Mouse (Mus musculus) liver, embryonic 11.5 days (tissue): ENCODE measurements around the gene Emc1. TPM values are rescaled to one million over a fixed set of nuclear protein-coding genes. Genes with fewer than 3 reads are reported as not detected.
A peak's percentile ranks its signal among the peaks of the same experiment; 100 is the strongest.

Experiments used
- ATAC-seq: fragments of 200-750 bp; cut with Nextera tagmentation; replicated peaks from 2 replicates; pipeline ENCODE4 v1.8.0; 2017; ENCODE audit warnings: moderate number of reproducible peaks, mild to moderate bottlenecking, moderate TSS enrichment, moderate library complexity; ENCODE audit not compliant: low FRiP score
- DNase-seq: peaks from one replicate; pipeline ENCODE4 v3.0.0-alpha.2; 2017; ENCODE audit warnings: low spot score
- H3K27ac ChIP-seq: fragments of 300-500 bp; sonication (generic); 2 replicates; pipeline ENCODE4 v1.5.1; 2014; ENCODE audit warnings: mild to moderate bottlenecking, low read depth, low read length, control low read depth
- H3K27me3 ChIP-seq: fragments of 300-500 bp; sonication (generic); replicated peaks from 2 replicates; pipeline ENCODE4 v1.6.1; 2014; ENCODE audit warnings: low read length, mixed read lengths; ENCODE audit not compliant: control insufficient read depth, insufficient read depth
- H3K36me3 ChIP-seq: fragments of 300-500 bp; sonication (generic); 2 replicates; pipeline ENCODE4 v1.6.1; 2014; ENCODE audit warnings: mild to moderate bottlenecking, low read length, moderate library complexity, mixed read lengths; ENCODE audit not compliant: control insufficient read depth, insufficient read depth
- H3K4me1 ChIP-seq: fragments of 300-500 bp; sonication (generic); replicated peaks from 2 replicates; pipeline ENCODE4 v1.6.1; 2014; ENCODE audit warnings: low read length, mixed read lengths; ENCODE audit not compliant: control insufficient read depth, insufficient read depth
- H3K4me2 ChIP-seq: fragments of 300-500 bp; sonication (generic); 2 replicates; pipeline ENCODE4 v1.6.1; 2014; ENCODE audit warnings: mild to moderate bottlenecking, control low read depth, moderate library complexity
- H3K4me3 ChIP-seq: fragments of 300-500 bp; sonication (generic); 2 replicates; pipeline ENCODE4 v1.5.1; 2014; ENCODE audit warnings: low read depth, low read length, control low read depth
- H3K9ac ChIP-seq: fragments of 300-500 bp; sonication (generic); 2 replicates; pipeline ENCODE4 v1.6.1; 2014; ENCODE audit warnings: low read depth, low read length, control low read depth
- H3K9me3 ChIP-seq: fragments of 300-500 bp; sonication (generic); 2 replicates; pipeline ENCODE4 v1.6.1; 2016; ENCODE audit warnings: low read length, inconsistent platforms, mixed read lengths; ENCODE audit not compliant: control insufficient read depth
- WGBS: fragments of 180-500 bp; shearing (Covaris S2); extraction: QIAGEN DNeasy Blood & Tissue Kit; methylation state at CpG from one replicate; pipeline ENCODE4 v1.1.7; 2014; 5-methylcytosine and 5-hydroxymethylcytosine counted together
- polyA plus RNA-seq: library from polyadenylated mRNA; unstranded; fragments of >200 nt; fragmentation: Nextera tagmentation; extraction: Ambion mirVana; gene quantifications from 2 replicates; pipeline ENCODE4 v1.2.1, GENCODE M21; 2014

Gene Emc1
- polyA plus RNA-seq: 32.9 and 34.0 TPM in 2 replicates

GRCm38 (mm10) chr4:139351931-139352711 is at the start of gene Emc1, which contains the start of the genes Mrto4 and Ubr4:
TSS of gene Emc1 (plus strand) at chr4:139352587.
TSS of gene Mrto4 (minus strand) at chr4:139352576.
TSS of gene Ubr4 (plus strand) at chr4:139352609.
- H3K4me3 ChIP-seq: peak within 1 kb of the TSS; percentile 68
- H3K9me3 ChIP-seq: no peaks in the 10 kb centered on the region
- WGBS: under 1% methylated on average over 63 of the region's 64 CpGs
- peak within 1 kb of the TSS; percentile 86 for H3K4me2 ChIP-seq
- no peaks in the 10 kb centered on the region for H3K27me3 ChIP-seq
- H3K36me3 ChIP-seq: peaks cover 30% of the 10 kb centered on the region
- H3K9ac ChIP-seq: peak within 1 kb of the TSS; percentile 72
- DNase-seq (peak; percentile 85), ATAC-seq (peak; percentile 90)
- peak within 1 kb of the TSS; percentile 93 for H3K27ac ChIP-seq
- H3K4me1 ChIP-seq: peaks cover 14% of the 10 kb centered on the region

GRCm38 (mm10) chr4:139305521-139305920 is 46.9 kb upstream of the Emc1 start:
- DNase-seq (no peak), ATAC-seq (no peak)
- WGBS: 90% methylated on average over 3 of the region's 3 CpGs
- H3K9me3 ChIP-seq: no peaks in the 10 kb centered on the region
- no peak overlapping the region for H3K4me2 ChIP-seq
- H3K4me1 ChIP-seq: peaks cover 5% of the 10 kb centered on the region; the same call in 1 of the 2 replicates
- no peaks in the 10 kb centered on the region for H3K27me3 ChIP-seq
- no peak overlapping the region for H3K4me3 ChIP-seq
- no peak overlapping the region for H3K9ac ChIP-seq
- no peak overlapping the region for H3K27ac ChIP-seq
- no peaks in the 10 kb centered on the region for H3K36me3 ChIP-seq

DNA sequence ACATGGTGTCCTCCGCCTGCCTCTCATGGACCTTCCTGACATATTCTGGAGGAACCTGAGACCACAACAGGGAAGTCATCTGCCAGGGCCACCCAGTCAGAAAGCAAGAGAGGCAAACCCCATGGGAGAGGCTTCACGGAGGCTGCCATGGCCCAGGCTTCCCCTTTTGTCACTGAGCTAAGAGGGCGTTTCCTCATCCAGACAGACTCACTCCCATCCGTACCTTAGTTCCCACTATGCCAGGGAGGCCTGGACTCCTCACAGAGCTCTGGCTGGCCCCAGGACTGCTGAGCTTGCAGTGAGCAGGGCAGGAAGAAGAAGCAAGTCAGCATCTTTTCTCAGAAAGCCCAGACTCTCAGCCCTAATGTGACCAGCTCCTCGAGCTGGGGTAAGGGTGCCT is 44.5 kb upstream of the Emc1 start:
- Histone ChIP-seq H3K9me3 (no peaks in the 10 kb centered on the region), H3K27me3 (no peaks in the 10 kb centered on the region), H3K36me3 (no peaks in the 10 kb centered on the region), H3K4me2 (no peak overlapping the region), H3K4me3 (no peak overlapping the region), H3K9ac (no peak overlapping the region), H3K27ac (no peak overlapping the region), H3K4me1 (peaks cover 14% of the 10 kb centered on the region)
- no peak for ATAC-seq
- no peak for DNase-seq
- 42% methylated on average over 5 of the region's 5 CpGs for WGBS

DNA sequence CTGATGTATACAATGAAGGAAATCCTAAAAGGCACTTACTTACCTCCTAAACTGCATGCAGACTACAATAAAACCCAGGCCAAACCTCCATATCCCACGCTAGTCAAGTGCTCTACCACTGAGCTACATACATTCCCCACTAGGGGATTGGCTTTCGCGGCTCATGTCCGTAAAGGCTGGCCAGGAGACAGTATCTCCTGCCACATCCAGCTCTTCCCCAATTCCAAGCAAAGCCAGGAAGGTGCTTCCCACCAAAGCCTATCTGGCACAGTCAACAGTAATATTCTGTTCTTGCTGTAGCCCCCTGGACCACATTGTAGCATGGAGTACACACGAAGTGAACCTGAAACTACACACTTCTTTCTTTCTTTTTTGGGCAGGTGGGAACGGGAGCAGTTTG is 42.7 kb upstream of the Emc1 start:
- Histone ChIP-seq H3K4me3 (peak overlapping the region; percentile 94), H3K9ac (peak overlapping the region; percentile 94), H3K27me3 (no peaks in the 10 kb centered on the region), H3K27ac (peak overlapping the region; percentile 5; the same call in 1 of the 2 replicates), H3K4me2 (peak overlapping the region; percentile 100), H3K36me3 (no peaks in the 10 kb centered on the region; the same call in none of the 2 replicates), H3K9me3 (no peaks in the 10 kb centered on the region), H3K4me1 (peaks cover 14% of the 10 kb centered on the region)
- DNase-seq: no peak
- 25% methylated on average over 6 of the region's 6 CpGs for WGBS
- no peak for ATAC-seq

GRCm38 (mm10) chr4:139310171-139310898 is 42.1 kb upstream of the Emc1 start, which contains the start of the genes Pqlc2 and Akr7a5:
TSS of gene Pqlc2 (minus strand) at chr4:139310708.
TSS of gene Akr7a5 (plus strand) at chr4:139310744.
- peak within 1 kb of the TSS; percentile 100 for H3K4me2 ChIP-seq
- ATAC-seq (peak; percentile 85), DNase-seq (peak; percentile 96)
- peak within 1 kb of the TSS; percentile 94 for H3K4me3 ChIP-seq
- no peaks in the 10 kb centered on the region for H3K27me3 ChIP-seq
- under 1% methylated on average over 63 of the region's 63 CpGs for WGBS
- H3K4me1 ChIP-seq: peaks cover 14% of the 10 kb centered on the region
- H3K9me3 ChIP-seq: no peaks in the 10 kb centered on the region
- H3K36me3 ChIP-seq: peaks cover 3% of the 10 kb centered on the region
- peak within 1 kb of the TSS; percentile 75 for H3K27ac ChIP-seq
- H3K9ac ChIP-seq: peak within 1 kb of the TSS; percentile 94

GRCm38 (mm10) chr4:139310899-139311701 is 41.3 kb upstream of the Emc1 start:
- WGBS: under 1% methylated on average over 53 of the region's 53 CpGs
- Histone ChIP-seq H3K4me1 (peaks cover 14% of the 10 kb centered on the region), H3K9ac (peak overlapping the region; percentile 94), H3K27ac (peak overlapping the region; percentile 75), H3K9me3 (no peaks in the 10 kb centered on the region), H3K4me3 (peak overlapping the region; percentile 94), H3K27me3 (no peaks in the 10 kb centered on the region), H3K4me2 (peak overlapping the region; percentile 100), H3K36me3 (peaks cover 3% of the 10 kb centered on the region)
- no peak for DNase-seq
- peak; percentile 50 for ATAC-seq

- DNase-seq (no peak), ATAC-seq (no peak)
- Histone ChIP-seq H3K36me3 (peaks cover 3% of the 10 kb centered on the region), H3K27ac (no peak overlapping the region), H3K4me1 (peaks cover 14% of the 10 kb centered on the region), H3K27me3 (no peaks in the 10 kb centered on the region), H3K4me2 (peak overlapping the region; percentile 100), H3K4me3 (peak overlapping the region; percentile 94), H3K9me3 (no peaks in the 10 kb centered on the region), H3K9ac (peak overlapping the region; percentile 94)
- whole genome bisulfite sequencing: 24% methylated on average over 14 of the region's 14 CpGs
These were observed 40.7 kb upstream of the Emc1 start for GRCm38 (mm10) chr4:139311707-139312106.

- DNase-seq (no peak), ATAC-seq (no peak)
- Histone ChIP-seq H3K27ac (no peak overlapping the region), H3K9me3 (no peaks in the 10 kb centered on the region), H3K4me3 (no peak overlapping the region), H3K4me1 (peaks cover 14% of the 10 kb centered on the region), H3K4me2 (peak overlapping the region; percentile 100), H3K9ac (no peak overlapping the region), H3K27me3 (no peaks in the 10 kb centered on the region), H3K36me3 (peaks cover 3% of the 10 kb centered on the region)
- 46% methylated on average over 4 of the region's 4 CpGs for WGBS
These were observed 39.8 kb upstream of the Emc1 start for GRCm38 (mm10) chr4:139312632-139313031.
